Mouse (Mus musculus) left cerebral cortex, adult 18-20 months (tissue): ENCODE measurements around the gene Gm14137. TPM values are rescaled to one million over a fixed set of nuclear protein-coding genes. Genes with fewer than 3 reads are reported as not detected.

Experiments
- DNase-seq, 2 experiments: peaks; one replicate each; pipeline ENCODE4 v3.0.0; 2021 to 2022; ENCODE audit warnings: low spot score in 2 of 2, mixed read lengths in 1 of 2
- long read RNA-seq, 2 experiments: library from polyadenylated mRNA; stranded (forward); transcript quantifications; one replicate each; pipeline ENCODE4 v2.0.0; 2021
- total RNA-seq, 2 experiments: library from RNA; stranded (reverse); gene quantifications; 2 replicates each; pipeline ENCODE4 v1.2.3; 2021

The Gm14137 gene
- total RNA-seq = not detected
- long read RNA-seq, experiment 1, partial matches to known transcripts = 0 of 4 reads
- long read RNA-seq, experiment 1, other reads (novel, unspliced or antisense) = 0 of 4 reads
- long read RNA-seq, experiment 2 = 0 reads

DNA sequence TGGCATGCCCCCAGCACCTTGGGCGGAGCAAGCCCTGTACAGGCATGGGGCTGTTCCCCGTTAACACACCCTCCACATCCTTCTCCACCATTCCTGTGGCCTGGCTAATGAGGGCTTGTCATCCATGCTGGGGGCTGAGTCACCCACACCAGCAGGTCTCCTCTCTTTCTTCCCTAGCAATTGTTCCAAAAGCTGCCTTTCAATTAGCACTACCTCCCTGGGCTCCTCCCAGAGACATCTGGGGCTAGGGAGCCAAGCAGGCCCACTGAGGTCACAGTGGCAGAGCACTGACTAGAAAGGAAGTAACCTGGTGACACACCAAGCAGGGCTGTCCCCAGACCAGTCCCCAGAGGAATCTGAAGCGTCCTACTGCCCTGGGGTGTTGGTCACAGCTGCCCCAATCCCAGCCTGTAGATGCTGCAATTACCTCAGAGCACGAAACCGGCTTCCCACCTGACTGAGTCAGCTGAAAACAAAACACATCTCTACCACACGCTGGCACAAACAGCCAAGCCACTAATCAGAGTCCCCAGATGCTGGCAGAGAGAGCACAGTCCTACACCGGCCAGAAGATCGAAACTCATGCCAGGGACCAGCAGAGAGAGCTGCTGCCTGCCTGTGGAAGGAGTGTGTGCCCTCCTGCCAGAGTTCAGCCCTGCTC, at the start of gene Gm14137:
TSS of gene Gm14137 (plus strand) at position 519 of the 661 bp plus-strand sequence.
- DNase-seq = no peak

GRCm38 (mm10) chr2:119136346-119136898, 37.9 kb upstream of the Gm14137 start:
- no peak for DNase-seq

GRCm38 (mm10) chr2:119145199-119145598, 29.1 kb upstream of the Gm14137 start:
- DNase-seq = no peak

- no peak for DNase-seq
Measured at GRCm38 (mm10) chr2:119146435-119146834, 27.9 kb upstream of the Gm14137 start.

GRCm38 (mm10) chr2:119147160-119147678, 27.1 kb upstream of the Gm14137 start:
- DNase-seq = peak; percentile 11

- DNase-seq = peak; percentile 16 to 55
Measured at GRCm38 (mm10) chr2:119147775-119148174, 26.5 kb upstream of the Gm14137 start.

DNA sequence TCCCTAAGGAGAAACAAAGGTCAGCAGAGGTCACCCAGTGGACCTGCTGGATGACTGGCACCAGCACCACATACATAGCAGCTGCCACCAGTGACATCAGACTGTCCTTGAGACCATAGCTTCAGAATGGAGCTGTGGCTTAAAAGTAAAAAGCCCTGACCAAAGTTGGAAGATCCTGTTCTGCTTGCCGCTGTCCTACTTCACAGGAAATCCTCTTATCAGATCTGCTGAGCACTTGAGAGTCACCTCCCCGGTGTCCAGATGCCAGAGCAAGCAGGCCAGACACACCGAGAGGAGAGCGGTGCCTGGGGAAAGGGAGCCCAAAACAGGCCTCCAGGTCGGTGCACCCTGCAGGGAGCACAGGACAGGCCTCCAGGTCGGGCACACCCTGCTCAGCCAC, 22.1 kb upstream of the Gm14137 start:
- DNase-seq = no peak

- no peak for DNase-seq
Measured at GRCm38 (mm10) chr2:119154683-119155082, 19.6 kb upstream of the Gm14137 start.

GRCm38 (mm10) chr2:119155388-119155787, 18.9 kb upstream of the Gm14137 start:
- no peak for DNase-seq

GRCm38 (mm10) chr2:119156081-119156680, 18.1 kb upstream of the Gm14137 start:
- peak in 1 of 2 experiments; percentile 7 for DNase-seq

GRCm38 (mm10) chr2:119156681-119157572, 17.4 kb upstream of the Gm14137 start, which contains the start of gene Rmdn3:
TSS of gene Rmdn3 (minus strand) at chr2:119157034.
- peak; percentile 97 for DNase-seq

- no peak for DNase-seq
Measured at GRCm38 (mm10) chr2:119157836-119158235, 16.5 kb upstream of the Gm14137 start.

DNA sequence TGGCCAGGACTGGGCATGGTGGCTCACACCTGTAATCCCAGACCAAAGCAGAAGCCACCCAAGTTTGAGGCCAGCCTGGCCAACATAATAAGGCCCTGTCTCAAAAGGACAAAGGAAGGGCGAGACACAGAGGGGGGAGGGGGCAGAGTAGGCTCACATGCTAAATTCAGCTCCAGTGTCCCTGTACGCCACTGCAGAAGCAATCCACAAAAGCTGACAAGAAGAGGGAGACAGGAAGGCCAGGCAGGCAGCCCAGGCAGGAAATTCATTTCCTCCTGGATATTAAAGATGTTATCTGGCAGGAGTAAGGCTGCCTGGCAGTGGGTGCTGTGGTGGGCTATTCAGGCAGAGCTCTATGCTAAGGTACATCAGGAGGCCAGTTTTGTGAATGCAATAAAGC, 13.1 kb upstream of the Gm14137 start:
- DNase-seq = no peak

DNA sequence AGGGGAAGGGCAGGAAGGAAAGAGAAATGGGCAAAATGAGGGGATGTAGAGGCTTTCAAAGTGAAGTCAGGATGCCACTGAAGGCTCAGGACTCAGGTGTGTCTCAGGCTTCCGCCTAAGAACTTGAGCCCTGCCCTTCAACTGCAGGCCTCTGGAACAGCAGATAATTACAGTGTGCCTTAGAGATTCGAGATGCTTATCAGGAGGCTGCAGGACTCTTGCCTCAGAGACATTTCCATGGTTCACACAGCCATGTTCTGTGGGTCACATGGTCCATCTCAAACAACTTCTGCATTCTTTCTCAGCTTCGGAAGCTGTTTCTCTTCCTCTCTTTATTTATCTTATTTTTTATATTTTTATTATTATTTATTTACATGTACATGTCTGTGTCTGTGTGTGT, 11.2 kb upstream of the Gm14137 start:
- no peak for DNase-seq

DNA sequence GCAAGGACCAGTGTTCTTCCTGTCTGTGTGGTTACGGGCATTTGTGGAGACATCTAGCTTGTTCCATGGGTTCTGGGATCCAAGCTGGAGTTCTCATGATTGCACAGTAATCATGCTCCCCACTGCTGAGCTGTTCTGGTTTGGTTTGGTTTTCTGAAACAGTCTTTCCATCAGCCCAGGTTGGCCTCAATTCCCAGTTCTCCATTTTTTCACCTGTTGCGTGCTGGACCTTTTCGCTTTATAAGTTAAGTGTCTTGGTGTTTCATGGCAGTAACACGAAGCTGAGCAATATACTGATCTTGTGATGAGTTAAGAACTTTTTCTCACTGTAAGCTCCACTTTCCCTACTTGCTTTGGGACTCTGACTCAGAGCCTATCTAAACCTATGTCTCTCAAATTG, 10.3 kb upstream of the Gm14137 start:
- DNase-seq = no peak

DNA sequence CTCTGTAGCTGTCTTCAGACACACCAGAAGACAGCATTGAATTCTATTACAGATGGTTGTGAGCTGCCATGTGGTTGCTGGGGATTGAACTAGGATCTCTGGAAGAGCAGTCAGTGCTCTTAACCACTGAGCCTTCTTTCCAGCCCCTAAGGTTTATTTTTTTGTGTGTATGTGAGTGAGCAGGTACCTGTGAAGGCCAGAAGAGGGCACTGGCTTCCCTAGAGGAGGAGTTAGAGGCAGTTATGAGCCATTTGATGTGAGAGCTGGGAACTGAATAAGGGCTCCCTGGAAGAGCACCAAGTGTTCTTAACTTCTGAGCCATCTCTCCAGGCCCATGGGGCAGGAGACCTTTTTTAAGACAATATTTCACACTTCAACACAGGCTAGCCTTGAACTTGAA, 8.9 kb upstream of the Gm14137 start:
- DNase-seq = no peak

DNA sequence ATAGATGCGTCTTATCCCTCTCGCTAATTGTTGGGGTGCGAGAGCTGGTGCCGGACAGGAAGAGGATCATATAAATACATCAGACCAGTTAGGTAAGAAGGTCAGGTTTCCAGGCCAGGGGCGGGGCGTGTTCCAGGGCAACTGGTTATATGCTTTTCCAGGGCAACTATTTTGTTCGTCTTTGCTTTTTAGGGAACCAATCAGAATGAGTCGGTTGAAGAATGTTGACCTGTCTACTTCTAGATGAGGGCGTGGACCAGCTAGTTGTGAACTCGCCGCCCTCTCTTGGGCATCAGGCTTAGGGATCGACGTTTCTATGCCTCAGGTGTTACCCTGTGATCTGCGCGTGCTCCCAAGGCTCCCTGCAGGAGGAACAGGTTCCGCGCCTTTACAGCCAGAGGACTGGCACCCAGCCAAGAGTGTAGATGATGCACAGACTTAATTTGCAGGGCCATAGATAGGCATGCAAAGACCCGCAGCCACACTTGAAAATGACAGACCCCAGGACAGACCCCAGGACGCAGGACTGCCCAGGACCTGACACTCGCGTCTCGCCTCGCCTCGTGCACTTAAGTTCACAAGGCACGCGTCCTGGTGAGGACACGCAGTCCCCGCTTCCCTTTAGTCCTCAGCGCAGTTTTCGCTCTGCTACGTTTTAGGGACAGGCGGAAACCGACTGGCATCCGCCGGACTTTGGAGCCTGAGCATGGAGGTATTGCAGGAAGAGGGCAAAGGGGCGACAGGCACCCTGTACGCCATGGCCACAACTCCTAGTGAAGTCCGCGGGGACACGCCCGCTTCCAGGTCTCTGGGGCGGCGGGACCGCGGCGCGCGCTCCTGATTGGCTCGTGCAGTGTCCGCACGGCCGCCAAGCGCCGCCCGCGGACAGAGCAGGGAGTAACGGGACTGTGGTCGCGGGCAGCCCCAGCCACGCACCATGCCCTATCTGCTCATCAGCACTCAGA, 7.1 kb upstream of the Gm14137 start, which contains the start of gene Gchfr:
TSS of gene Gchfr (plus strand) at position 873 of the 965 bp plus-strand sequence.
- peak; percentile 23 to 48 for DNase-seq

DNA sequence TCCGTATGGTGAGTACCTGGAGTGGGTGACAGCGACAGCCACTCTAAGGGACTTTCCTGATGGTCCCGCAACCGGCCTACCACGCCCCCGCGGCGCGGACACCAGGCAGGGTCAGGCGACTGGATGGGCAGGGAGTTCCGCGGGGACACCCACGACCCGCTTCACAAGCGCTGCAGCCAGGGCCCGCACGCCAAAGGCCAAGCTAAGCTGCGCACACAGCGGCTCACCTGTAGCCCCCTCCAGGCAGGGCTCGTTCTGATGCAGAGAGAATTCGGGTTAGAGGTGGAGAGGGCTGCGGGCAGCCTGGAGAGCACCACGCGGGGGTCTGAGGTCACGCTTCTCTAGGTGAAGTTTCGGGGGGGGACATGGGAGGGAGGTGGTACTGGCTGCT, 6.4 kb upstream of the Gm14137 start:
- DNase-seq = no peak

DNA sequence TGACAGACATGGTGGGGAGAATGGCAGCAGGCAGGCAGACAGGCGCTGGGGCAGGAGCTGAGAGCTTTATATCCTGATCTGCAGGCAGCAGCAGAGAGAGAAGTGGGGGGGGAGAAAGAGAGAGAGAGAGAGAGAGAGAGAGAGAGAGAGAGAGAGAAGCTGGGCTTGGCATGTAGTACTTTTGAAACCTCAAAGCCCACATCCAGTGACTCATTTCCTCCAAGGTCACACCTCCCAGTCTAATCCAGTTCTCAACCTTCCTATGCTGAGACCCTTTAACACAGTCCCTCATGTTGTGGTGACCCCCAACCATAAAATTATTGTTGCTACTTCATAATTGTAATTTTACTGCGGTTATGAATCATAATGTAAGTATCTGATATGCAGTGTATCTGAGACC, 4.0 kb upstream of the Gm14137 start:
- DNase-seq = no peak

- DNase-seq = no peak
Measured at GRCm38 (mm10) chr2:119171574-119171973, 2.7 kb upstream of the Gm14137 start.
